Mouse (Mus musculus) stomach, postnatal 0 days (tissue): ENCODE measurements around the gene Adamts4.

ENCODE experiments used
- CTCF ChIP-seq: IDR thresholded peaks from 2 replicates; pipeline ENCODE4 v1.5.1; 2016; ENCODE audit warnings: antibody characterized with exemption, low read depth, mild to moderate bottlenecking, moderate library complexity
- EP300 ChIP-seq: optimal IDR thresholded peaks from 2 replicates; pipeline ENCODE3; 2016; ENCODE audit warnings: antibody characterized with exemption

- TF ChIP-seq EP300 (no peak), CTCF (no peak)
Observed at GRCm38 (mm10) chr1:171234538-171234937, 15.7 kb upstream of the Adamts4 start.
